Mouse (Mus musculus): ENCODE results near the gene Fbxo28.

The Fbxo28 gene

GRCm38 (mm10) chr1:182284795-182285194, 56.6 kb downstream of the Fbxo28 start:
- no peak for DNase-seq

GRCm38 (mm10) chr1:182283231-182283630, 58.2 kb downstream of the Fbxo28 start:
- no peak for DNase-seq

DNA sequence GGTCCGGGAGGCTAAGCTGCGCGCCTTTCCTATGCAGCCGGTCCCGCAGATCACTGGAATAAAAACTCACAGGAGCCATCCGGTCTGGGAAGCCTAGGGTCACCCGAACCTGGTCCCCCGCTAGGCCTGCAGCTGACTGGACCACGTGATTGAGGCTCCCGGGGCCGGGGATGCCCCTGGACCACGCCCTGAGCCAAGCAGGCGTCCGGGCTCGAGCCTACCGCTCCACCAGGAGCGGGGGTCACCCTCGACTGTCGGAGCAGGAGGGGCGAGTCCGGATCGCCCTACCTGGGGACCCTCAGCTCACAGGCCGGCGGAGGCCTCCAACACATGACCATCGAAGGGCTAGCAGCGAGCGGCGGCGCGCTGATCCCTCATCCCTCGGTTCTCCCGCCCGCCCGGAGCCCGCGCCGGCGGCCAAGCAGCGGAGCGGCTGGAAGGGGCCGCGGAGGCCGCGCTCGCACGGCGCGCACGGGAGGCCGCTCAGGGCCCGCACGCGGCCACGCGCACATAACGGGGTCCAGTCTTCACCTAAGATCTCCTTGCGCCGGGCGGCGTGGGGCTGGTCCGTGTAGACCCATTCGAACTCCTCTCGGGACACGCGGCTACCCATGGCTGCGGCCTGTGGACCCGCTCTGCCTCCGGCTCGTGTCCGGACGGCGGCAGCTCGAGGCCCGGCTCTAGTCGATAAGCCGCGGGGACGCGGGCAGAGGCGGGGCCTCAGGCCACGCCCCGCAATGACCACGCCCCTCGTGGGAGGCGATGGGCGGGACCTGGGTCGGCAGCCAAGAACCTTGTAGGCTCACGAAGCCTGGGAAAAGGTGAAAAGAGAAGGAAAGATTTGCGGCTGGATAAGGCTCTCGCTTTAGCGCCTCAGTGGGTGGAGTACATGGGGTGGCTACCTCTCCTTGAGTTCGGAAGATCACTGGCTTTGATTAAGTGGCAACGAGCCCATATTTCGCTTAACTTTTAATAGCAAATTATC, 59.0 kb downstream of the Fbxo28 start, which contains the start of gene Degs1:
TSS of gene Degs1 (minus strand) at position 714 of the 985 bp plus-strand sequence.
- DNase-seq, result peak; percentile 99

GRCm38 (mm10) chr1:182281251-182281711, 60.1 kb downstream of the Fbxo28 start:
- no peak for DNase-seq

DNA sequence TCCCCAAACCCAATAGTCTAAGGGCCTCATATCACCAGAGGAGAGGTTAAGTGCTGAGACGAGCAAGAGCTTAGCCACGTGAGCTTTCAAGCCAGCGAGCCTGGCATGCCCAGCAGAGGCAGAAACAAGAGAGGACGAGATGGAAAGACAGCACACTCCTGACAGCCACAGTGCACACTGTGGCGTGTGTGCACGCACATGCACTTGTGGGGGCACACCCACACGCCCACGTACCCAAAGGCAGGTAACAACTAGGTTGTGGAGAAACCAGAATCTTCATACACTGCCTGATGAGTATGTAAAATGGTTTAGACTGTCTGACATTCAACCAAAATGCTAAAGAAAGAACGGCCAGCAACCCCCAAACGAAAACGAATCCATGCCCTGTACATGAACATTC, 60.9 kb downstream of the Fbxo28 start:
- DNase-seq, result no peak

GRCm38 (mm10) chr1:182280046-182280445, 61.4 kb downstream of the Fbxo28 start:
- no peak for DNase-seq

DNA sequence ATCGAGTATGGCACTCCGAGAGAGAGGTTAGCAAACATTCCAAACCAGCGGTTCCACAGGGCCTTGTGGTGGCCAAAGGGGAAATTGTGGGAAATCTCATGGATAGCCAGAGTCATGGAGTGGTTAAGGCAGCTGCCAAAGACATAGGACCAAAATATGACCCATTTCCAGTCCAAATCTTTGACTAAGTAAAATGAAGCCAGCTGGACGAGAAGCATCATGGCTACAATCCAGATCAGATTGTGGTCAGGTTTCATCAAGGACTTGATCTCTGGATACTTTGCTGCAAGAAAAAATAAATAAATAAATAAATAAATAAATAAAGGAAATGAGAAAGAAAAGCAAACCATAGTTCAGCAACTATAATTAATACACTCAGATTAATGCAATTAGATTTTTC, 62.0 kb downstream of the Fbxo28 start:
- no peak for DNase-seq

- no peak for DNase-seq
These were observed 66.3 kb downstream of the Fbxo28 start for GRCm38 (mm10) chr1:182275109-182275508.

DNA sequence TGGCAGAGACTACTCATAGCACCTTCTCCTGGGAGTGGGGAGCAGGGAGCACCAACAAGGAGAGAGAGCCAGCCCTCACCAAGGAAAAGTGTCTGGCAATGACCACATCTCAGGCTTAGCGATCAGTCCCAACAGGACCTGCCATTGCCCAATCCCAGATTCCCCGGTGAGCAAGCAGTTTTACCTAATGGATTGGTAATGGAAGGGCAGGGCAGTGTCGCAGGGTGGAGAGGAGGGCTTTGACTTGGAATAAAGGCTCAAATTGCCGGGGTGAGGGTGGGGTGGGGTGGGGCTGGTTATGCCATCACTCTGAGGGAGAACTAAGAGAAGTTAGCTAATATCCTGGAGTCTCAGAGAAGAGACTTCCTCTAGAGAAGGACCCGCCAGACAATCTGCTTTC, 69.8 kb downstream of the Fbxo28 start:
- DNase-seq, result no peak

GRCm38 (mm10) chr1:182271130-182271529, 70.3 kb downstream of the Fbxo28 start:
- peak; percentile 96 for DNase-seq

- peak; percentile 95 for DNase-seq
These were observed 73.1 kb downstream of the Fbxo28 start for GRCm38 (mm10) chr1:182268317-182268716.

GRCm38 (mm10) chr1:182266028-182266525, 75.4 kb downstream of the Fbxo28 start:
- DNase-seq, result no peak
